Mouse (Mus musculus): ENCODE measurements at regions not wholly inside any gene's neighbourhood (a gene's known extent, or its start where the extent isn't known, plus 50 kb on each side); places are given as distances from the start of the nearest gene placed in this dataset.

GRCm38 (mm10) chr2:45258897-45259296 is 141.7 kb upstream of the Zeb2 start:
- Histone ChIP-seq H3K4me2 (no peak overlapping the region), H3K9me3 (replicated peaks; ENCODE audit: control insufficient read depth, low read length) (no peaks in the 10 kb centered on the region), H3K4me3 (ENCODE audit: low read depth, low read length) (no peak overlapping the region), H3K36me3 (ENCODE audit: control insufficient read depth, insufficient read depth, low read length) (no peaks in the 10 kb centered on the region), H3K9ac (ENCODE audit: low read depth, low read length) (no peak overlapping the region), H3K4me1 (ENCODE audit: control insufficient read depth, insufficient read depth, low read length) (no peaks in the 10 kb centered on the region), H3K27me3 (ENCODE audit: control insufficient read depth, insufficient read depth, low read length) (no peaks in the 10 kb centered on the region), H3K27ac (ENCODE audit: low read depth, low read length) (no peak overlapping the region)
- 67% methylated on average over 3 of the region's 3 CpGs for WGBS (ENCODE audit: insufficient replicate concordance)
- no peak for ATAC-seq (replicated peaks; ENCODE audit: insufficient number of reproducible peaks, low FRiP score, low TSS enrichment)

GRCm38 (mm10) chr2:45256373-45256772 is 139.2 kb upstream of the Zeb2 start:
- 76% methylated on average over 5 of the region's 5 CpGs for WGBS (ENCODE audit: insufficient replicate concordance)
- no peak overlapping the region for H3K27ac ChIP-seq (ENCODE audit: low read depth, low read length)
- H3K4me3 ChIP-seq (ENCODE audit: low read depth, low read length), result no peak overlapping the region
- no peaks in the 10 kb centered on the region for H3K4me1 ChIP-seq (ENCODE audit: control insufficient read depth, insufficient read depth, low read length)
- no peaks in the 10 kb centered on the region for H3K27me3 ChIP-seq (ENCODE audit: control insufficient read depth, insufficient read depth, low read length)
- no peaks in the 10 kb centered on the region for H3K9me3 ChIP-seq (replicated peaks; ENCODE audit: control insufficient read depth, low read length)
- H3K36me3 ChIP-seq (ENCODE audit: control insufficient read depth, insufficient read depth, low read length), result no peaks in the 10 kb centered on the region
- no peak for ATAC-seq (replicated peaks; ENCODE audit: insufficient number of reproducible peaks, low FRiP score, low TSS enrichment)
- H3K9ac ChIP-seq (ENCODE audit: low read depth, low read length), result no peak overlapping the region
- H3K4me2 ChIP-seq, result no peak overlapping the region

- no peaks in the 10 kb centered on the region for H3K36me3 ChIP-seq (ENCODE audit: control insufficient read depth, insufficient read depth, low read length)
- 67% methylated on average over 4 of the region's 4 CpGs for WGBS (ENCODE audit: insufficient replicate concordance)
- H3K9ac ChIP-seq (ENCODE audit: low read depth, low read length), result no peak overlapping the region
- no peak overlapping the region for H3K4me2 ChIP-seq
- ATAC-seq (replicated peaks; ENCODE audit: insufficient number of reproducible peaks, low FRiP score, low TSS enrichment), result no peak
- H3K27me3 ChIP-seq (ENCODE audit: control insufficient read depth, insufficient read depth, low read length), result no peaks in the 10 kb centered on the region
- H3K27ac ChIP-seq (ENCODE audit: low read depth, low read length), result no peak overlapping the region
- no peaks in the 10 kb centered on the region for H3K9me3 ChIP-seq (replicated peaks; ENCODE audit: control insufficient read depth, low read length)
- no peak overlapping the region for H3K4me3 ChIP-seq (ENCODE audit: low read depth, low read length)
- H3K4me1 ChIP-seq (ENCODE audit: control insufficient read depth, insufficient read depth, low read length), result no peaks in the 10 kb centered on the region
Observed at GRCm38 (mm10) chr2:45253936-45254335, 136.7 kb upstream of the Zeb2 start.

GRCm38 (mm10) chr2:45252321-45252720 is 135.1 kb upstream of the Zeb2 start:
- no peak overlapping the region for H3K9ac ChIP-seq (ENCODE audit: low read depth, low read length)
- H3K27ac ChIP-seq (ENCODE audit: low read depth, low read length), result no peak overlapping the region
- 70% methylated on average over 4 of the region's 4 CpGs for WGBS (ENCODE audit: insufficient replicate concordance)
- H3K36me3 ChIP-seq (ENCODE audit: control insufficient read depth, insufficient read depth, low read length), result no peaks in the 10 kb centered on the region
- H3K9me3 ChIP-seq (replicated peaks; ENCODE audit: control insufficient read depth, low read length), result no peaks in the 10 kb centered on the region
- ATAC-seq (replicated peaks; ENCODE audit: insufficient number of reproducible peaks, low FRiP score, low TSS enrichment), result no peak
- H3K4me2 ChIP-seq, result no peak overlapping the region
- H3K27me3 ChIP-seq (ENCODE audit: control insufficient read depth, insufficient read depth, low read length), result no peaks in the 10 kb centered on the region
- no peak overlapping the region for H3K4me3 ChIP-seq (ENCODE audit: low read depth, low read length)
- H3K4me1 ChIP-seq (ENCODE audit: control insufficient read depth, insufficient read depth, low read length), result no peaks in the 10 kb centered on the region

- Histone ChIP-seq H3K9ac (ENCODE audit: low read depth, low read length) (no peak overlapping the region), H3K27me3 (ENCODE audit: control insufficient read depth, insufficient read depth, low read length) (no peaks in the 10 kb centered on the region), H3K4me1 (ENCODE audit: control insufficient read depth, insufficient read depth, low read length) (peaks cover 6% of the 10 kb centered on the region), H3K36me3 (ENCODE audit: control insufficient read depth, insufficient read depth, low read length) (no peaks in the 10 kb centered on the region), H3K27ac (ENCODE audit: low read depth, low read length) (no peak overlapping the region), H3K9me3 (replicated peaks; ENCODE audit: control insufficient read depth, low read length) (no peaks in the 10 kb centered on the region), H3K4me2 (no peak overlapping the region), H3K4me3 (ENCODE audit: low read depth, low read length) (no peak overlapping the region)
- WGBS (ENCODE audit: insufficient replicate concordance), result 51% methylated on average over 1 of the region's 1 CpGs
- no peak for ATAC-seq (replicated peaks; ENCODE audit: insufficient number of reproducible peaks, low FRiP score, low TSS enrichment)
Observed at GRCm38 (mm10) chr2:45249658-45250057, 132.5 kb upstream of the Zeb2 start.

GRCm38 (mm10) chr2:45246061-45246945 is 129.1 kb upstream of the Zeb2 start:
- Histone ChIP-seq H3K4me1 (ENCODE audit: control insufficient read depth, insufficient read depth, low read length) (peaks cover 8% of the 10 kb centered on the region), H3K9ac (ENCODE audit: low read depth, low read length) (no peak overlapping the region), H3K4me2 (no peak overlapping the region), H3K27me3 (ENCODE audit: control insufficient read depth, insufficient read depth, low read length) (no peaks in the 10 kb centered on the region), H3K27ac (ENCODE audit: low read depth, low read length) (peak overlapping the region; percentile 41; the same call in 1 of the 2 replicates), H3K9me3 (replicated peaks; ENCODE audit: control insufficient read depth, low read length) (no peaks in the 10 kb centered on the region), H3K4me3 (ENCODE audit: low read depth, low read length) (no peak overlapping the region), H3K36me3 (ENCODE audit: control insufficient read depth, insufficient read depth, low read length) (no peaks in the 10 kb centered on the region)
- ATAC-seq (replicated peaks; ENCODE audit: insufficient number of reproducible peaks, low FRiP score, low TSS enrichment), result no peak
- 66% methylated on average over 10 of the region's 10 CpGs for WGBS (ENCODE audit: insufficient replicate concordance)

- no peak overlapping the region for H3K27ac ChIP-seq (ENCODE audit: low read depth, low read length)
- H3K4me2 ChIP-seq, result no peak overlapping the region
- no peaks in the 10 kb centered on the region for H3K27me3 ChIP-seq (ENCODE audit: control insufficient read depth, insufficient read depth, low read length)
- H3K4me3 ChIP-seq (ENCODE audit: low read depth, low read length), result no peak overlapping the region
- no peaks in the 10 kb centered on the region for H3K36me3 ChIP-seq (ENCODE audit: control insufficient read depth, insufficient read depth, low read length)
- H3K4me1 ChIP-seq (ENCODE audit: control insufficient read depth, insufficient read depth, low read length), result peaks cover 13% of the 10 kb centered on the region
- 64% methylated on average over 1 of the region's 1 CpGs for WGBS (ENCODE audit: insufficient replicate concordance)
- H3K9me3 ChIP-seq (replicated peaks; ENCODE audit: control insufficient read depth, low read length), result no peaks in the 10 kb centered on the region
- no peak for ATAC-seq (replicated peaks; ENCODE audit: insufficient number of reproducible peaks, low FRiP score, low TSS enrichment)
- H3K9ac ChIP-seq (ENCODE audit: low read depth, low read length), result no peak overlapping the region
Observed at GRCm38 (mm10) chr2:45245506-45245905, 128.3 kb upstream of the Zeb2 start.

GRCm38 (mm10) chr2:45244491-45244890 is 127.3 kb upstream of the Zeb2 start:
- no peak overlapping the region for H3K9ac ChIP-seq (ENCODE audit: low read depth, low read length)
- no peaks in the 10 kb centered on the region for H3K9me3 ChIP-seq (replicated peaks; ENCODE audit: control insufficient read depth, low read length)
- peaks cover 20% of the 10 kb centered on the region for H3K4me1 ChIP-seq (ENCODE audit: control insufficient read depth, insufficient read depth, low read length)
- 81% methylated on average over 14 of the region's 14 CpGs for WGBS (ENCODE audit: insufficient replicate concordance)
- H3K27ac ChIP-seq (ENCODE audit: low read depth, low read length), result no peak overlapping the region
- H3K4me3 ChIP-seq (ENCODE audit: low read depth, low read length), result no peak overlapping the region
- ATAC-seq (replicated peaks; ENCODE audit: insufficient number of reproducible peaks, low FRiP score, low TSS enrichment), result no peak
- H3K36me3 ChIP-seq (ENCODE audit: control insufficient read depth, insufficient read depth, low read length), result no peaks in the 10 kb centered on the region
- H3K27me3 ChIP-seq (ENCODE audit: control insufficient read depth, insufficient read depth, low read length), result no peaks in the 10 kb centered on the region
- H3K4me2 ChIP-seq, result no peak overlapping the region
